Mouse (Mus musculus) embryonic facial prominence, embryonic 12.5 days (tissue): ENCODE results near the gene Poc1a. TPM values are rescaled to one million over a fixed set of nuclear protein-coding genes. Genes with fewer than 3 reads are reported as not detected.

Source experiments
- ATAC-seq: fragments of 200-750 bp; cut with Nextera tagmentation; 2 replicates; pipeline ENCODE4 v1.8.0; 2017; ENCODE audit not compliant: insufficient number of reproducible peaks, insufficient read depth, low FRiP score, low TSS enrichment
- H3K27ac ChIP-seq: fragments of 300-500 bp; sonication (generic); 2 replicates; pipeline ENCODE4 v1.5.1; 2016; ENCODE audit warnings: mild to moderate bottlenecking
- H3K27me3 ChIP-seq: fragments of 300-500 bp; sonication (generic); 2 replicates; pipeline ENCODE4 v1.6.1; 2016; ENCODE audit warnings: mild to moderate bottlenecking, moderate library complexity
- H3K36me3 ChIP-seq: fragments of 300-500 bp; sonication (generic); 2 replicates; pipeline ENCODE4 v1.6.1; 2016; ENCODE audit warnings: mild to moderate bottlenecking
- H3K4me1 ChIP-seq: fragments of 300-500 bp; sonication (generic); 2 replicates; pipeline ENCODE4 v1.6.1; 2016
- H3K4me2 ChIP-seq: fragments of 300-500 bp; sonication (generic); replicated peaks from 2 replicates; pipeline ENCODE4 v1.6.1; 2016; ENCODE audit warnings: mild to moderate bottlenecking, moderate library complexity
- H3K4me3 ChIP-seq: fragments of 300-500 bp; sonication (generic); 2 replicates; pipeline ENCODE4 v1.5.1; 2016; ENCODE audit warnings: mild to moderate bottlenecking
- H3K9ac ChIP-seq: fragments of 300-500 bp; sonication (generic); 2 replicates; pipeline ENCODE4 v1.6.1; 2016; ENCODE audit warnings: mild to moderate bottlenecking, moderate library complexity
- H3K9me3 ChIP-seq: fragments of 300-500 bp; sonication (generic); 2 replicates; pipeline ENCODE4 v1.6.1; 2016; ENCODE audit warnings: mild to moderate bottlenecking, moderate library complexity
- WGBS: fragments of 180-500 bp; shearing (Covaris S2); methylation state at CpG from one replicate; pipeline ENCODE4 v1.1.7; 2016; 5-methylcytosine and 5-hydroxymethylcytosine counted together
- polyA plus RNA-seq: library from polyadenylated mRNA; unstranded; fragments of >200 nt; fragmentation: Nextera tagmentation; extraction: Ambion mirVana; gene quantifications from 2 replicates; pipeline ENCODE4 v1.2.1, GENCODE M21; 2016

Poc1a gene
- polyA plus RNA-seq, 1 experiment from 2014 or later = 27.9 TPM

DNA sequence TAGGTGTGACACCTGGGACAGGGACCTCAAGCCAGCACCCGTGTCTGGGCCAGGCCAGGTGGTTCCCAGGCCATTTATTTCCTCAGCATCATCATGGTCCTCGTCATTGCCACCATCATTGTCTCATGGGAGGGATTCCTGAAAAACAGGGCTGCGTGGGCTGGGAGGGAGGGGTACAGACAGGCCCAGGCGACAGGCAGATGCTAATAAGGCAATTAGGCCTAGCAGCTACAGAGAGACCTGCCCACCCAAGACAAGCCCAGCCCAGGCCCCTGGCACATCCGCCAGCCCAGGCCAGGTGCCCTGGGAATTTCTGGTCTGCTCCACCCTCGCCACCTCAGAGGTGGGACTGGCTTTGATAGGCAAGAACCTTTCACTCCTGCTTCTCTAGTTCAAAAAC is 78.4 kb downstream of the Poc1a start:
- H3K4me3 ChIP-seq = no peak overlapping the region
- H3K9ac ChIP-seq = no peak overlapping the region
- no peak for ATAC-seq
- H3K36me3 ChIP-seq = no peaks in the 10 kb centered on the region
- no peaks in the 10 kb centered on the region for H3K9me3 ChIP-seq
- H3K27me3 ChIP-seq = no peaks in the 10 kb centered on the region
- WGBS = 63% methylated on average over 6 of the region's 6 CpGs
- no peak overlapping the region for H3K4me2 ChIP-seq
- H3K4me1 ChIP-seq = peaks cover 47% of the 10 kb centered on the region
- peak overlapping the region; percentile 98; the same call in 1 of the 2 replicates for H3K27ac ChIP-seq

DNA sequence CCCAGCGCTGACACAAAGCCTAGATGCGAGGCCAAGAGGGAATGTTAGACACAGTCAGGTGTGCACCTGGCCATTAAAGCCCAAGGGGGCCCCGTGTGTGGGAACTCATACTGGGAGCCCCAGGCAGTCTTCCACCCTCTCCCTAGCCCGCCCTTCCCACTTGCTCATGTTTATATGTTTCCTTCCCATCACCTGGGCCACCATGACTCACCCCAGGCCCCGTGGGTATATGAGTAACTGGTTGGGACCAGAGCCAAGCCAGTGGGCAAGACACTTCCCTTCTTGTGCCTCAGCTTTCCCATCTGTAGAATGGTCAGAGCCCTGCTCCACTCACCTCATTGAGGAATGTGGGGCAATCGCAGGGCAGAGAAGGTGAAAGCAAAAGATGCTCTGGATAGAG is 80.3 kb downstream of the Poc1a start:
- no peaks in the 10 kb centered on the region for H3K36me3 ChIP-seq
- no peak overlapping the region for H3K4me3 ChIP-seq
- no peak overlapping the region for H3K4me2 ChIP-seq
- no peak overlapping the region for H3K27ac ChIP-seq
- H3K9me3 ChIP-seq = no peaks in the 10 kb centered on the region
- H3K4me1 ChIP-seq = peaks cover 40% of the 10 kb centered on the region
- H3K27me3 ChIP-seq = no peaks in the 10 kb centered on the region
- no peak for ATAC-seq
- 84% methylated on average over 6 of the region's 6 CpGs for WGBS
- no peak overlapping the region for H3K9ac ChIP-seq

DNA sequence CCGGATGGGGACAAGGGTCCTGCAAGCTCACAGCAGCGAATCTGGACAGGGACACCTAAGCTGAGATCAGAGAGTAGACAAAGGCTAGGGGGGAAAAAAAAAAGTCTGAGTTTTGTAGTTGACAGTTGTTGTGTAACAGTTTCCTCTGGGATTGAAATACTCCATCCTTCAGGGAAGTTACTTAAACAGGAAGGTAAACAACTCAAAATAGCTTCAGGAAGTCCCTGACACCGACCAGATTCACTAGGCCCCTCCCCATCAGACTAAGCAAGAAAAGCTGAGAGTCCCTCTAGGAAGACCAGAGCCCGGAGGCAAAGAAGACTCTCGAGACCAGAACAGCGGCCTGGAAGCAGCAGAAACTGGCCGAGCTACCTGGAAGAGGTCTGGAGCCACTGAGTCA is 84.5 kb downstream of the Poc1a start:
- Histone ChIP-seq H3K4me1 (peaks cover 24% of the 10 kb centered on the region), H3K9ac (no peak overlapping the region), H3K9me3 (no peaks in the 10 kb centered on the region), H3K4me3 (no peak overlapping the region), H3K27me3 (no peaks in the 10 kb centered on the region), H3K36me3 (no peaks in the 10 kb centered on the region), H3K27ac (peak overlapping the region; percentile 99), H3K4me2 (no peak overlapping the region)
- ATAC-seq = no peak
- 71% methylated on average over 7 of the region's 7 CpGs for WGBS

DNA sequence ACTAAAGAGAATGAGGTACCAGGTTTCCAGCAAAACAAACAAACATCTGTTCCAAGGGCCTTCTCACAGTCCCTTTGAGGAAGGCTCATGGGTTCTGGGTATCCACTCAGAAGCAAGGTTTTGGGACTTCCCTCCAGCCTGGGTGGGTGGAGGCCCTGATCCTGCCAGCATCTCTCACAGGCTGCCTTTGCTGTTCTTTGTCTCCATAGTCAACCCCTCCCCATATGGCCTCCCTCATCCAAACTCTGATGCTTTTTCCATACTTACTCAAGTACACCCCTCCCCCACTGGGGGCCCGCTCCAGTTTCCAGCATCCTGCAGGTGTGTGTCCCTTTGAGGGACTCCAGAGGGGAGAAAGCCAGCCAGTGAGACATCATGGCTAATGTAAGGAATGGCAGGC is 85.3 kb downstream of the Poc1a start:
- Histone ChIP-seq H3K4me3 (no peak overlapping the region), H3K27ac (peak overlapping the region; percentile 99; the same call in 1 of the 2 replicates), H3K4me1 (peaks cover 33% of the 10 kb centered on the region), H3K9me3 (no peaks in the 10 kb centered on the region), H3K27me3 (no peaks in the 10 kb centered on the region), H3K4me2 (0 out of 2 replicates have a peak overlapping the region, but pooled peaks have one; percentile 88), H3K9ac (no peak overlapping the region), H3K36me3 (peaks cover 8% of the 10 kb centered on the region)
- ATAC-seq = no peak
- WGBS = 44% methylated on average over 1 of the region's 1 CpGs

DNA sequence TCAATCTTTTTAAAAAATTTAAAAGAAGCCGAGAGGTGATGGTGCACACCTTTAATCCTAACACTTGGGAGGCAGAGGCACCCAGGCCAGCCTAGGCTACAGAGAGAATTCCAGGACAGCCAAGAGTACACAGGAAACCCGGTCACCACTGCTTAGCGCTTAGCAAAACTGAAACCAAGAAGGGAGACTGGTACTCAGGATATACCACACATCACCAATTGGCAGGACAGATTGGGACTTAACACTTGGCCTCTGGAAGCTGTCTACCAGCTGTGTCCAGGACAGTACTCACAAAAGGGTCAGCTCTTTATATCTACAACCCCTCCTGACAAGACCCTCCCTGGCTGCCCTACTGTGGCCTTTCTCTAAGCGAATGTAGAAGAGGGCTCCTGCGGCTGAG is 86.1 kb downstream of the Poc1a start:
- H3K4me1 ChIP-seq = peaks cover 41% of the 10 kb centered on the region
- H3K4me3 ChIP-seq = peak overlapping the region; percentile 95
- H3K4me2 ChIP-seq = peak overlapping the region; percentile 88
- H3K27ac ChIP-seq = peak overlapping the region; percentile 99
- no peaks in the 10 kb centered on the region for H3K9me3 ChIP-seq
- no peak for ATAC-seq
- H3K9ac ChIP-seq = peak overlapping the region; percentile 54
- H3K36me3 ChIP-seq = peaks cover 16% of the 10 kb centered on the region
- H3K27me3 ChIP-seq = no peaks in the 10 kb centered on the region
- 15% methylated on average over 5 of the region's 5 CpGs for WGBS

DNA sequence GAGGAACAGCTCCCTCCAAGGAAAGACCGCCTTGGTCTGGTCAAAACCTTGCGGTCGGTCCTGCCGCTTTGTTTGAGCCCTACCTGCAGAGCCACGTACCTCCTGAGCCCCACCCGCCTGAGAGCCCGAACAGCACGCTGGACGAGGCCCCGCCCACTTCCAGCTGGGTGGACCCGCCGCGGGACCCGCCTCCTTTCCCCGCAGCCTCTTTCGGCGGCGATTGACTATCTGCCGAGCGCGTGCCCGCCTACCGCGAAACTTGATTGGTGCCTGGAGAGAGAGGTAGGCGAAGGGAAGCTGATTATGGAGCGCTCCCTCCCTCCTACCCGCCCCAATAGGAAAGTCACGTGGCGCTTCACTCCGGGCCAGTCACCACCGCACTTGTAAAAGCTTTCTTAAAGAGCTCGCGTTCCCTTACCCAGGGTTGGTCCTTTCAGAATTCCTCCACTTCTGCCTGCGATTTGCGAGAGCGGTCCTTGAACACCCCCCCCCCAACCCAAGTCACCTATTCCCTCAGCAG is 86.8 kb downstream of the Poc1a start:
- peak overlapping the region; percentile 88 for H3K4me2 ChIP-seq
- no peaks in the 10 kb centered on the region for H3K27me3 ChIP-seq
- H3K9ac ChIP-seq = peak overlapping the region; percentile 98
- peaks cover 23% of the 10 kb centered on the region for H3K36me3 ChIP-seq
- peak overlapping the region; percentile 99 for H3K27ac ChIP-seq
- ATAC-seq = peak; percentile 86
- no peaks in the 10 kb centered on the region for H3K9me3 ChIP-seq
- H3K4me1 ChIP-seq = peaks cover 48% of the 10 kb centered on the region
- H3K4me3 ChIP-seq = peak overlapping the region; percentile 95
- WGBS = under 1% methylated on average over 36 of the region's 36 CpGs

DNA sequence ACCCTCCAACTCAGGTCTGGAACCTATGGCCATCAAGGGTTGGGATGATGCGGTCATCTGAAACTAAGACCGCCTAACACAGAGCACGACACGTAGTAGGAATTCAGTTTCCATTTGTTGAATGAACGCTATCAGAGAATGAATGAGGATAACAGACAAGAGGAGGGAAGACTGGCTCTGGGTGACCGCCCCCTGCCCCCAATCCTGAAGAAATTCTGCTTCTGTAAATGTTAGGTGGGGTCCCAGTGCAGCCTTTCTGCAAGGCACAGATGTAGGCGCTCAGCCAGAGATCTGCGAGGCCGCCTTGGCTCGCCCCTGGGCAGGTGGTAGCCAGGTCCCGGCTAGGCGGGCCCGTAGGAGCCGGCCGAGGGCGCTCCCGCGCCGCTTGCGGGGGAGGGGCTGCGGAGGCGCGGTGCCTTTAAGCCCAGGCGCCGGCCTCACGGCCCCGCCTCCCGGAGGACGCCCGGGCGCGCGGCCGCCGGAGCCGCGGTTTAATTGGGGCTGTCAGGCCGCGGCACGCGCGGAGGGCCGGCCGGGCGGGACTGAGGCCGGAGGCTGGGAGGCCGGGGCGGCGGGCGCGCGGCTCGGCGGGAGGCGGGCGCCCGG is 87.4 kb downstream of the Poc1a start, which contains the start of gene Dusp7:
TSS of gene Dusp7 (plus strand) at position 521 of the 606 bp plus-strand sequence.
- Histone ChIP-seq H3K4me2 (peak within 1 kb of the TSS; percentile 88), H3K9ac (peak within 1 kb of the TSS; percentile 98), H3K27me3 (no peaks in the 10 kb centered on the region), H3K36me3 (peaks cover 29% of the 10 kb centered on the region), H3K4me3 (peak within 1 kb of the TSS; percentile 95), H3K4me1 (peaks cover 51% of the 10 kb centered on the region), H3K9me3 (no peaks in the 10 kb centered on the region), H3K27ac (peak within 1 kb of the TSS; percentile 99)
- peak; percentile 70 for ATAC-seq
- under 1% methylated on average over 55 of the region's 57 CpGs for WGBS

DNA sequence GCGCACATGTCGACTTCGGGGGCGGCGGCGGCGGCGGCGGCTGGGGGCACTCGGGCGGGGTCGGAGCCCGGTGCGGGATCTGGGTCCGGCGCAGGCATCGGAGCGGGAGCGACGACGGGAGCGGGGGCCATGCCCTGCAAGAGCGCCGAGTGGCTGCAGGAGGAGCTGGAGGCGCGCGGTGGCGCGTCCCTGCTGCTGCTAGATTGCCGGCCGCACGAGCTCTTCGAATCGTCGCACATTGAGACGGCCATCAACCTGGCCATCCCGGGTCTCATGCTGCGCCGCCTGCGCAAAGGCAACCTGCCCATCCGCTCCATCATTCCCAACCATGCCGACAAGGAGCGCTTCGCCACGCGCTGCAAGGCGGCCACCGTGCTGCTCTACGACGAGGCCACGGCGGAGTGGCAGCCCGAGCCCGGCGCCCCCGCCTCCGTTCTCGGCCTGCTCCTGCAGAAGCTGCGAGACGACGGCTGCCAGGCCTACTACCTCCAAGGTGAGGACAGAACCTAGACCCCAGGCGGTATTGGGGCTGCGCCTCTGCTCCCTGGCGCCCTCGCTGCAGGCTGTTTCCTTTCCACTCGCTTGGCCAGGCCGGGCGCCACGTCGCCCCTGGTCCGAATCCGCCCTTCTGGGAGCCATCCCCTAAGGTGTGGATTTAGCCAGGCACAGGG is 88.1 kb downstream of the Poc1a start:
- Histone ChIP-seq H3K9me3 (no peaks in the 10 kb centered on the region), H3K36me3 (peaks cover 36% of the 10 kb centered on the region), H3K4me2 (peak overlapping the region; percentile 88), H3K27me3 (no peaks in the 10 kb centered on the region), H3K4me3 (peak overlapping the region; percentile 95), H3K27ac (peak overlapping the region; percentile 99), H3K4me1 (peaks cover 53% of the 10 kb centered on the region), H3K9ac (peak overlapping the region; percentile 98)
- WGBS = under 1% methylated on average over 62 of the region's 72 CpGs
- ATAC-seq = no peak

DNA sequence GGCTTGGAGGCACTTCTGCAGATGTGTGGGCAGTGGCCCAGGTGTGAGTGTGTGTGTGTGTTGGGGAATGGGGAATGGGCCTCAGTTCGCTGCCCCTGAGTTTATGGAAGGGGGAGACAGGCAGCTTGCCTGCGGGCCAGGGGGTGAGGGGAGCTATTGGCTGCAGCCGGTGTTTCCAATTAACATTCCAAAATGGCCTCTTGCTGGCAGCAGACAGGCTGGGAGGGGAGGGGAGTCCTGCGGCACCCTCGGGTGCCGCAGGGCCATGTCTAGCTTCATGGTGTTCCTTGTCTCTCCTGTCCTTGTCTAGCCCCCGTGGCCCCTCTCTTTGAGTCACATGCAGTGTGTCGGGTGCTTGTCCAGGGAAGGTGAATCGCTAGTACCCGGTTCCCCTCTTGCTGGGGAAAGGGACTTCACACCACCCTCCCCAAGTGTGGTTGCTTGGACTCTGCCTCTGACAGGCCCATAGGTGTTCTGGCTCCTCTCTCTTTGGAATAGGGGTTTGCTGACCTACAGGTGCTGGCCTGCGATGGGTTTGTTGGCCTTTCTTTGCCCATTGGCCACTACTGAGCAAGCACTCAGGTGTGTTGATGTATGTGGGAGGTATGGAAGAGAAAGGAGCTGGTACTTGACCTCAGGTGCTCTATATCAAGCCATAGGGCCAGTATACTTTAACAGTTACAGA is 89.1 kb downstream of the Poc1a start:
- peak overlapping the region; percentile 88 for H3K4me2 ChIP-seq
- no peak for ATAC-seq
- H3K9ac ChIP-seq = peak overlapping the region; percentile 98
- WGBS = 7% methylated on average over 11 of the region's 11 CpGs
- H3K27me3 ChIP-seq = no peaks in the 10 kb centered on the region
- H3K27ac ChIP-seq = peak overlapping the region; percentile 99
- no peaks in the 10 kb centered on the region for H3K9me3 ChIP-seq
- peaks cover 44% of the 10 kb centered on the region for H3K36me3 ChIP-seq
- H3K4me1 ChIP-seq = peaks cover 53% of the 10 kb centered on the region
- peak overlapping the region; percentile 95 for H3K4me3 ChIP-seq

DNA sequence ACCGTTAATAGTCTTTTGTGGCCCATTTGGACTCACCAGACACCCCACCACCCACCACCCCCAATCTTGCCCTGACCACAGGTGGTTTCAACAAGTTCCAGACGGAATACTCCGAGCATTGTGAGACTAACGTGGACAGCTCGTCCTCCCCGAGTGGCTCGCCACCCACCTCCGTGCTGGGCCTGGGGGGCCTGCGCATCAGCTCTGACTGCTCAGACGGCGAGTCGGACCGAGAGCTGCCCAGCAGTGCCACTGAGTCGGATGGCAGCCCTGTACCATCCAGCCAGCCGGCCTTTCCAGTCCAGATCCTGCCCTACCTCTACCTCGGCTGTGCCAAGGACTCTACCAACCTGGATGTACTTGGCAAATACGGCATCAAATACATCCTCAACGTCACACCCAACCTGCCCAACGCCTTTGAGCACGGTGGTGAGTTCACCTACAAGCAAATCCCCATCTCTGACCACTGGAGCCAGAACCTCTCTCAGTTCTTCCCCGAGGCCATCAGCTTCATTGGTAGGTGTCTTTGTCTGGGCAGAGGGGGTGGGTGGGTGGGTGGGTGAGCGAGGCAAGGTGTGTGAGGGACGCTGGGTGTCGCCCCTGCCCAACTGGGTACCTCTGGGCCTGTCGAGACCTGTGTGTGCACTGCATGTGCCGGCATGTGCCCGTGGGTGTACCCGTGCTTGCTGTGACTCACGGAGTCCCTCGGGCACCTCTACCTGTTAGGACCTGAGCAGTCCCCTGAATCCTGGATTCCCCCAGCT is 89.9 kb downstream of the Poc1a start:
- Histone ChIP-seq H3K4me1 (peaks cover 50% of the 10 kb centered on the region), H3K27ac (peak overlapping the region; percentile 99), H3K4me3 (peak overlapping the region; percentile 95), H3K27me3 (no peaks in the 10 kb centered on the region), H3K9me3 (no peaks in the 10 kb centered on the region), H3K9ac (peak overlapping the region; percentile 98), H3K36me3 (peaks cover 49% of the 10 kb centered on the region), H3K4me2 (peak overlapping the region; percentile 88)
- WGBS = 55% methylated on average over 30 of the region's 30 CpGs
- ATAC-seq = no peak

DNA sequence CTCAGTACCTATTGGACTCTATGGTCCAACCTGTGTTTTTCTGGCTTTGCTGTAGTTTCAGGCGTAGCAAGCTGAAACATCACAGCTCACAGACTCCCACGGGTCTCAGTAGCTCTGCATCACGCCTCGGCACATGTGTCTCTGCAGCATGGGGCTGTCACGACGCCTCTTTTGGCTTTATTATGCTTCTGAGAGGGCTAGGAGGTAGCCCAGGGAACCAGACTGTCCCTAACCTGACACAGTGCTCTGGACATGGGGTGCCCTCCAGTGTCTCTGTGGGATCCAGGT is 90.5 kb downstream of the Poc1a start:
- Histone ChIP-seq H3K27ac (peak overlapping the region; percentile 70), H3K9me3 (no peaks in the 10 kb centered on the region), H3K4me1 (peaks cover 45% of the 10 kb centered on the region), H3K4me3 (peak overlapping the region; percentile 95), H3K9ac (peak overlapping the region; percentile 98), H3K36me3 (peaks cover 50% of the 10 kb centered on the region), H3K27me3 (no peaks in the 10 kb centered on the region), H3K4me2 (peak overlapping the region; percentile 88)
- 26% methylated on average over 6 of the region's 6 CpGs for WGBS
- ATAC-seq = no peak
